Mouse (Mus musculus) forebrain, embryonic 15.5 days (tissue): ENCODE data around the gene Prc1. TPM values are rescaled to one million over a fixed set of nuclear protein-coding genes. Genes with fewer than 3 reads are reported as not detected.

Experiments used
- ATAC-seq: fragments of 200-750 bp; cut with Nextera tagmentation; replicated peaks from 2 replicates; pipeline ENCODE4 v1.8.0; 2017; ENCODE audit warnings: mild to moderate bottlenecking, moderate TSS enrichment, moderate library complexity
- H3K27ac ChIP-seq: fragments of 300-500 bp; sonication (generic); replicated peaks from 2 replicates; pipeline ENCODE4 v1.5.1; 2015; ENCODE audit warnings: mild to moderate bottlenecking, inconsistent platforms
- H3K27me3 ChIP-seq: fragments of 300-500 bp; sonication (generic); 2 replicates; pipeline ENCODE4 v1.6.1; 2015; ENCODE audit warnings: inconsistent platforms
- H3K36me3 ChIP-seq: fragments of 300-500 bp; sonication (generic); 2 replicates; pipeline ENCODE4 v1.6.1; 2015; ENCODE audit warnings: mild to moderate bottlenecking, inconsistent platforms
- H3K4me1 ChIP-seq: fragments of 300-500 bp; sonication (generic); 2 replicates; pipeline ENCODE4 v1.6.1; 2015; ENCODE audit warnings: inconsistent platforms
- H3K4me2 ChIP-seq: fragments of 300-500 bp; sonication (generic); replicated peaks from 2 replicates; pipeline ENCODE4 v1.6.1; 2015; ENCODE audit warnings: mild to moderate bottlenecking, inconsistent platforms
- H3K4me3 ChIP-seq: fragments of 300-500 bp; sonication (generic); 2 replicates; pipeline ENCODE4 v1.5.1; 2015; ENCODE audit warnings: mild to moderate bottlenecking, inconsistent platforms
- H3K9ac ChIP-seq: fragments of 300-500 bp; sonication (generic); replicated peaks from 2 replicates; pipeline ENCODE4 v1.6.1; 2015; ENCODE audit warnings: mild to moderate bottlenecking, inconsistent platforms
- H3K9me3 ChIP-seq: fragments of 300-500 bp; sonication (generic); 2 replicates; pipeline ENCODE4 v1.6.1; 2016; ENCODE audit warnings: inconsistent platforms
- WGBS: fragments of 180-500 bp; shearing (Covaris S2); methylation state at CpG from one replicate; pipeline ENCODE4 v1.1.7; 2015; ENCODE audit warnings: mixed read lengths; 5-methylcytosine and 5-hydroxymethylcytosine counted together
- polyA plus RNA-seq: library from polyadenylated mRNA; unstranded; fragments of >200 nt; fragmentation: Nextera tagmentation; extraction: Ambion mirVana; gene quantifications from 2 replicates; pipeline ENCODE4 v1.2.1, GENCODE M21; 2015

Prc1 gene
- polyA plus RNA-seq, 1 experiment from 2014 or later, result 91.2 TPM

- Histone ChIP-seq H3K27me3 (no peaks in the 10 kb centered on the region), H3K9ac (no peak overlapping the region), H3K4me3 (no peak overlapping the region), H3K36me3 (peaks cover 68% of the 10 kb centered on the region), H3K4me1 (peaks cover 12% of the 10 kb centered on the region), H3K4me2 (no peak overlapping the region), H3K9me3 (no peaks in the 10 kb centered on the region), H3K27ac (no peak overlapping the region)
- 83% methylated on average over 2 of the region's 2 CpGs for WGBS
- no peak for ATAC-seq
Observed at GRCm38 (mm10) chr7:80365759-80366158, 71.5 kb downstream of the Prc1 start.

Other genes starting within 250 kb of the Prc1 start
- gene Idh2, start 179.1 kb upstream of the Prc1 start, polyA plus RNA-seq, result 299 and 300 TPM in 2 replicates
- gene Sema4b, start 107.6 kb upstream of the Prc1 start, polyA plus RNA-seq, result 22.7 and 24.7 TPM in 2 replicates
- gene Cib1, start 61.6 kb upstream of the Prc1 start, polyA plus RNA-seq, result 31.6 and 32.7 TPM in 2 replicates
- 3.6 and 3.9 TPM in 2 replicates for gene Gdpgp1, start 61.6 kb upstream of the Prc1 start, polyA plus RNA-seq
- gene Ttll13, start 48.1 kb upstream of the Prc1 start, polyA plus RNA-seq, result 1.0 and 1.1 TPM in 2 replicates
- gene Ngrn, start 33.2 kb upstream of the Prc1 start, polyA plus RNA-seq, result 67.7 and 67.9 TPM in 2 replicates
- 17.4 and 19.8 TPM in 2 replicates for gene Vps33b, start 24.8 kb upstream of the Prc1 start, polyA plus RNA-seq
- gene Rccd1, start 30.0 kb downstream of the Prc1 start, polyA plus RNA-seq, result 13.5 and 14.6 TPM in 2 replicates
- 48.2 and 54.3 TPM in 2 replicates for gene Unc45a, start 46.6 kb downstream of the Prc1 start, polyA plus RNA-seq
- gene Hddc3, start 48.7 kb downstream of the Prc1 start, polyA plus RNA-seq, result 23.0 and 25.4 TPM in 2 replicates
- gene Man2a2, start 76.9 kb downstream of the Prc1 start, polyA plus RNA-seq, result 19.2 and 20.3 TPM in 2 replicates
- 2.6 and 3.3 TPM in 2 replicates for gene Fes, start 93.5 kb downstream of the Prc1 start, polyA plus RNA-seq
- 4.8 and 4.9 TPM in 2 replicates for gene Furin, start 111.0 kb downstream of the Prc1 start, polyA plus RNA-seq
- gene Blm, start 240.7 kb downstream of the Prc1 start, polyA plus RNA-seq, result 14.5 and 17.3 TPM in 2 replicates